In the genomic region with DNA sequence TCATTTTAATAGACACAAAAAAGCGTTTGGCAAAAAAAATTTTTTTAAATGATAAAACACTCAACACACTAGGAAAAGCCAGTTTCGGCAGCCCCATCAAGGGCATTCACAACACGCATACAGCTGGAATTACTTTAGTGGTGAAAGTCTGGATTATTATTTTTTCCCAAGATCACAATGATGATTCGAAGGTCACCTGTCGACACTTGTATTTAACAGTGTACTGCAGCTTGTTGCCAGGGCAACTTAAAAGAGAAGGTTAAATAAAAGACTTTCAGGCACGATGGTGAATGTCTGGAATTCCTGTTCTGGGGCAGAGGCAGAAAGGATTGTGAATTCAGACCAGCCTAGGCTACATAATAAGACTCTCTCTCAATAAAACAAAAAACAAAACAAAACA, we compare ENCODE assay signal across 27 mouse cellular contexts. TPM values are rescaled to one million over a fixed set of nuclear protein-coding genes. Genes with fewer than 3 reads are reported as not detected.
DNase-seq lines count a peak whose midpoint lies in the region; ATAC-seq and TF ChIP-seq lines count a peak whose summit lies in the region.
"Had no signal": no experiment of that assay in that cellular context is flagged by ENCODE, and none has a peak within 500 bp of the region (broad histone marks: within the 10 kb centered on the region; RNA-seq: fewer than 3 reads in every experiment).

No protein-coding gene starts in this region.

- 0 out of 2 replicates have a peak, but pooled peaks cover 3% of the 10 kb centered on the region for H3K4me1 ChIP-seq in lung, embryonic 16.5 days (replicated peaks; ENCODE audit: control insufficient read depth, insufficient read depth, low read length)
- H3K4me1 ChIP-seq: forebrain, embryonic 10.5 days; forebrain, embryonic 13.5 days; heart, embryonic 13.5 days had no signal

- peak; percentile 22 for DNase-seq in embryo, embryonic 11 days
- no peak for DNase-seq in embryo, embryonic 10 days (ENCODE audit: low spot score)
- DNase-seq in lung, postnatal 10 days, result no peak
- DNase-seq in NIH3T3 (ENCODE audit: low read depth), result peak; percentile 64
- DNase-seq in frontal cortex, postnatal 25 days (ENCODE audit: low spot score in 2 of 2), result no peak
- no peak for DNase-seq in gastrocnemius, adult 2 months
- DNase-seq: adrenal gland, postnatal 10 days; adrenal gland, postnatal 36 days; cerebellum, adult 18-20 months; cerebellum, adult 9-10 months; cerebellum, postnatal 14 days; gastrocnemius, postnatal 10 days; gastrocnemius, postnatal 36 days; heart, adult 2 months; heart, postnatal 14 days; heart, postnatal 4 days had no signal

- no peaks in the 10 kb centered on the region for H3K9me3 ChIP-seq in lung, embryonic 16.5 days (ENCODE audit: control insufficient read depth, low read length)
- H3K9me3 ChIP-seq: forebrain, embryonic 10.5 days; forebrain, embryonic 13.5 days; heart, embryonic 10.5 days; heart, embryonic 13.5 days had no signal

- no peak overlapping the region for H3K9ac ChIP-seq in lung, embryonic 16.5 days (ENCODE audit: low read length)
- H3K9ac ChIP-seq: forebrain, embryonic 13.5 days; heart, embryonic 13.5 days; hindbrain, embryonic 14.5 days had no signal

- no peak overlapping the region for H3K4me2 ChIP-seq in lung, embryonic 16.5 days (ENCODE audit: low read depth, low read length)
- H3K4me2 ChIP-seq: forebrain, embryonic 13.5 days; heart, embryonic 13.5 days; hindbrain, embryonic 14.5 days had no signal

- intact Hi-C loops in gastrocnemius, adult 2 months (cut with DNase I), result no loop called here

- ATAC-seq in lung, embryonic 16.5 days (ENCODE audit: low read depth), result 0 out of 2 replicates have a peak, but pooled peaks have one; percentile 40
- ATAC-seq: CD4-positive, CD25-positive, alpha-beta regulatory T cell, adult 4 months; forebrain, embryonic 13.5 days; forebrain, embryonic 16.5 days; hindbrain, postnatal 0 days; inflammation-experienced regulatory T-cells, adult 6 months; intestine, embryonic 16.5 days had no signal

- no peak for TF ChIP-seq CTCF in gastrocnemius, adult 2 months (IDR thresholded peaks at IDR 0.05)

- H3K27me3 ChIP-seq in lung, embryonic 16.5 days (ENCODE audit: control insufficient read depth, insufficient read depth, low read depth, low read length), result no peaks in the 10 kb centered on the region
- H3K27me3 ChIP-seq: forebrain, embryonic 13.5 days; heart, embryonic 13.5 days had no signal

- 39% methylated on average over 6 of the region's 6 CpGs for WGBS in lung, embryonic 16.5 days

- H3K36me3 ChIP-seq in lung, embryonic 16.5 days (ENCODE audit: control insufficient read depth, insufficient read depth, low read length), result no peaks in the 10 kb centered on the region
- H3K36me3 ChIP-seq: forebrain, embryonic 10.5 days; heart, embryonic 10.5 days; heart, embryonic 13.5 days had no signal

- H3K27ac ChIP-seq in lung, embryonic 16.5 days (ENCODE audit: low read length), result no peak overlapping the region
- no peak overlapping the region for H3K27ac ChIP-seq in gastrocnemius, adult 2 months
- H3K27ac ChIP-seq: forebrain, embryonic 10.5 days; forebrain, embryonic 13.5 days; heart, adult 2 months; heart, embryonic 10.5 days; heart, embryonic 13.5 days; hindbrain, embryonic 14.5 days; hindbrain, postnatal 0 days had no signal

- no peak overlapping the region for H3K4me3 ChIP-seq in lung, embryonic 16.5 days (ENCODE audit: low read length)
- no peak overlapping the region for H3K4me3 ChIP-seq in gastrocnemius, adult 2 months
- H3K4me3 ChIP-seq: forebrain, embryonic 10.5 days; forebrain, embryonic 13.5 days; heart, adult 2 months; heart, embryonic 10.5 days; heart, embryonic 13.5 days had no signal

RNA-seq across cellular contexts. Expression of gene Sptlc2, which starts 13.7 kb away (rescaled TPM):
- polyA plus RNA-seq in lung, embryonic 16.5 days (2015; fragmentation: Nextera tagmentation; extraction: Ambion mirVana), result 97.4 and 108 TPM in 2 replicates
- 1 to 10 TPM; 6.4 to 8.5 TPM for total RNA-seq in gastrocnemius, adult 2 months (2021)

RNA-seq across cellular contexts. Expression of gene Slirp, which starts 41.8 kb away (rescaled TPM):
- 283 and 303 TPM in 2 replicates for polyA plus RNA-seq in lung, embryonic 16.5 days (2015; fragmentation: Nextera tagmentation; extraction: Ambion mirVana)
- 100 to 1,000 TPM; 141 to 180 TPM for total RNA-seq in gastrocnemius, adult 2 months (2021)

RNA-seq across cellular contexts. Expression of gene Alkbh1, which starts 41.9 kb away (rescaled TPM):
- polyA plus RNA-seq in lung, embryonic 16.5 days (2015; fragmentation: Nextera tagmentation; extraction: Ambion mirVana), result 50.1 and 52.3 TPM in 2 replicates
- 1 to 10 TPM; 6.4 to 8.3 TPM for total RNA-seq in gastrocnemius, adult 2 months (2021)

Comparison
In these comparisons a context has a peak if more than half of its experiments do, and no peak if none do; other contexts are left out.
1. DNase-seq: peak in embryo, embryonic 11 days (single experiment) and NIH3T3 (single experiment); none in embryo, embryonic 10 days (single experiment), lung, postnatal 10 days (single experiment), frontal cortex, postnatal 25 days (0 of 2) and gastrocnemius, adult 2 months (single experiment).